Mouse (Mus musculus) thymus, adult 2 months (tissue): ENCODE measurements around the gene Lrrc25.

ENCODE experiments used
- CTCF ChIP-seq: fragments of 200-500 bp; IDR thresholded peaks from 2 replicates; pipeline ENCODE4 v1.5.1; 2012; ENCODE audit warnings: mild to moderate bottlenecking, control low read depth, low read length, moderate library complexity, borderline replicate concordance; ENCODE audit not compliant: control insufficient read depth, poor library complexity, insufficient read depth; ENCODE audit errors: extremely low read depth
- POLR2A ChIP-seq: fragments of 200-500 bp; IDR thresholded peaks from 2 replicates; pipeline ENCODE4 v1.6.1; 2012; ENCODE audit warnings: mild to moderate bottlenecking, low read length, control low read depth, moderate library complexity; ENCODE audit not compliant: control insufficient read depth, poor library complexity, insufficient read depth; ENCODE audit errors: extremely low read depth

- TF ChIP-seq CTCF = no peak
- no peak for TF ChIP-seq POLR2A
These were observed 9.8 kb upstream of the Lrrc25 start for GRCm38 (mm10) chr8:70605871-70606779.
